Mouse (Mus musculus): ENCODE measurements around the gene Col25a1.
A peak's percentile ranks its signal among the peaks of the same experiment; 100 is the strongest.

Col25a1 gene

GRCm38 (mm10) chr3:130161323-130161917, 30.1 kb downstream of the Col25a1 start:
- DNase-seq (ENCODE audit: low spot score) = no peak

DNA sequence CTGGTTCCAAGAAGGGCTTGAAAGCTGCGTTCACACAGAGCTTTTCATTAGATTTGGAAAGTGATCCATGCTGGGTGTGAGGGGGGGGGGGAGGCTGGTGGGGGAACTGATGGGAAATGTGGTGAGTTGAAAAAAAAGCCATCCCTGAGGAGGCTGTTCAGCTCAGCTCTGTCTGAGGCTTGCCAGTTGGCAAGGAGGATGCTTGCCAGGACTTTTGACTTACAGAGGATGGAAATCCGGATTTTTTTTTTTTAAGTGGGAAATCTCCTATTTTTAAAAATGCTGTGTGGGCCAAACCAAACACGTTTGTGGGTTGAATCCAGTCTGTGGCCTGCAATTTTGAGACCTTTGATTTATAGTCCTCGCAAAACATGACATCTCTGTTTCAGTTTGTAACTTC, 35.6 kb downstream of the Col25a1 start:
- DNase-seq (ENCODE audit: low spot score) = no peak

DNA sequence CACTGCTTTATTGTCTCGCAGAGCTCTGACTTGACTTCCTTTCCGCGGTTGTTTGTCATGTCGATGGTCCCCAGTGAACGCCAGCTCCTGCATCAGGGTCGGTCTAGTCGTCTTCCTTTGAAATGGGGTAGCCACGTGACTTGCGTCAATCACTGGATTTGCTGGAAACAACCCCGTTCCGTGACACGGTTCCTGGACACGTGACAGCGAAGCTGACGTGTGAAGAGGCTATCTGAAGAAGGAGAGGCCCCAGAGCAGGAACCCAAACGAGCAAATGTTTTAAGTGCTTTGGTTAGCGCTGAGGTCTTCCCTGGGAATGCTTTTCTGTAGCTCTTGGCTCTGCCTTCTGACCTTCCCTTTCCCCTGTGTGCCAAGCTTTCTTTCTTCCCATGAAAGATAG, 41.5 kb downstream of the Col25a1 start:
- DNase-seq (ENCODE audit: low spot score) = no peak

DNA sequence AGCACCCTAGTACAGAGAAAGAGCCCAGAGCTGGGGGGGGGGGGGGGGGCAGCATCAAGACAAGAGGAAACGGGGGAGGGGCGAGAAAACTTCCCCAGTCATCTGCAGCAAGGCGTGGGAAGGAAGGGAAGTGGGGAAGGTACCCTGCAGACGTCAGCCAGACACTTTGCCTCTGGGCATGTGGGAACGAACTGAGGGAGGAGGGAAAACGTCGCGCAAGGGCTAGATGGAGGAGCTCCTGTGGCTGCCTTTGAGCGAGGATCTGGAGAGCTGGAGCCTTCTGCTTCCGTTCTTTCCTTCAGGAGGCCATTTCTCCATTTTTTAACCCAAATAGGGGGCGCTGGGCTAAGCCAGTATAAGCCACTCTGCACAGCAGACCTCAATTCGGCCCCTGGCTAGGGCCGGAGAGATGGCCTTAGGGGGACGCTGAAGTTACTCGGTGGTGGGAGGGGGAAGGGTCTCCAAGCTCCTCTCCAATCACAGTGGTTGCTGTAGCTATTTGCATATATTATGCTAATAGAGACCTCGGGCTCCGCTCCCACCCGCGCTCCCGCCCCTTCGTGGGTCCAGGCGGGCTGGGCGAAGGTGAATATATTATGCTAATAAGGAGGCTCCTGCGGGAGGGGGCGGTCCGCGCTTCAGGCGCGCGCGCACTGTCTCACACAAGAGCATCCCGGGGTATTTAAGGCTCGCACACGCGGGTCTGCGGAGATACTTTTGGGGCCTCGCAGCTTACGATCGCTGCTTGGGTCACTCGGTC, 49.1 kb downstream of the Col25a1 start:
- peak; percentile 65 for DNase-seq (ENCODE audit: low spot score)

GRCm38 (mm10) chr3:130180964-130181590, 49.8 kb downstream of the Col25a1 start:
- no peak for DNase-seq (ENCODE audit: low spot score)

- no peak for DNase-seq (ENCODE audit: low spot score)
Observed at GRCm38 (mm10) chr3:130181591-130181980, 50.3 kb downstream of the Col25a1 start.

GRCm38 (mm10) chr3:130182450-130182849, 51.1 kb downstream of the Col25a1 start:
- no peak for DNase-seq (ENCODE audit: low spot score)

GRCm38 (mm10) chr3:130185111-130185510, 53.8 kb downstream of the Col25a1 start:
- no peak for DNase-seq (ENCODE audit: low spot score)

GRCm38 (mm10) chr3:130187588-130187987, 56.3 kb downstream of the Col25a1 start:
- no peak for DNase-seq (ENCODE audit: low spot score)

DNA sequence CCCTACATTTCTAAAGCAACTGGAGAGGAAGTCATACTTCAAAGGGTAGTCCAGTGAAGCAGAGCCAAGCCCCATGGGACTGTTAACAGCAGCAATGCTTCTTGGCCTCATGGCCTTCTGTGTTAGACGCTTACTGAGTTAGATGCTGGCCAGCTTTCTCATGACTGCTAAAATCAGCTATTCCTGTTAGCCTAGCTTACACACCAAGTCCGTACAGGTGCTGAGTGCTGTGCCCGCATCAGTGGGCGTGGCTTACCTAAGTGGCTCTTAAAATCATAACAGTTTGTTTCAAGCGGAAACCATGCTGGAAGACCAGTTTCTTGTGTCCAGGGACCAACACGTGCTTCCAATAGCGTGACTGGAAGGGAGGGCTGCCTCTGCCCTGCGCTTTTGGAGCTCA, 62.1 kb downstream of the Col25a1 start:
- no peak for DNase-seq (ENCODE audit: low spot score)

DNA sequence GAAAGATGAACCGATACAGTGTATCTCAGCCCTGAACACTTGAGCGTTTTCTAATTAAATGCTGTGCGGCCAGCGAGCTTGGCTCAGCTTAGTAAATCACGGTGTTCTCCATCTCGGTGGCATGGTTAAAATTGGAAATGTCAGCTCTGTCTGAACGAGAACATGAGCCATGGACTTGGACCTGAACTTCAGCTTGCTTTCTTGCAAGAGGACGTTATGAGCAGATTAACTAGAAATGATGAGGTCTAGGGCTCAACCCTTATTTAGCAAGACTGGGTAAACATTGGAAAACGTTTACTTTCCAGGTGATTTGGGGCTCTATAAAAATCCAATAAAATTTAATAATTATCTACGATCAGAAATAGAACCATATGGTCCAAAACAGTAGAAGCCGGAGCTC, 83.3 kb downstream of the Col25a1 start:
- no peak for DNase-seq (ENCODE audit: low spot score)

DNA sequence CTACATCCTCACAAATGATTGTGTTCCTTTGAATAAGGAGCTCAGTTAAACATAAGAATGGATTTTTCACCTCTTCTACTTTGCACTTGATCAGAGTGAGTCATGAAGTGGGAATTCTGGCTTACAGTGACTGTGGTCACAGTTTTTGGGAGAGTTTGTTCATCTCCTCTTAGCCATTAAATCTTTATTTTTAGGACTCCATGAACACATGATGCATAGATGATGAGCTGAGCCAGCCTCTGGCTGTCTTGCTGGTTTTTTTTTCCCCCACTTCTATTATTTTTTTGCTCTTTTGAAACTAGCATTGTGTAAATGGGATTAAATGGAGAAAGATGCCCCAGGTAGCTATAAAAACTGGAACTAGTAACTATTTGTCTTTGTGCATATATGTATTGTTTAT, 84.8 kb downstream of the Col25a1 start:
- DNase-seq (ENCODE audit: low spot score) = no peak

DNA sequence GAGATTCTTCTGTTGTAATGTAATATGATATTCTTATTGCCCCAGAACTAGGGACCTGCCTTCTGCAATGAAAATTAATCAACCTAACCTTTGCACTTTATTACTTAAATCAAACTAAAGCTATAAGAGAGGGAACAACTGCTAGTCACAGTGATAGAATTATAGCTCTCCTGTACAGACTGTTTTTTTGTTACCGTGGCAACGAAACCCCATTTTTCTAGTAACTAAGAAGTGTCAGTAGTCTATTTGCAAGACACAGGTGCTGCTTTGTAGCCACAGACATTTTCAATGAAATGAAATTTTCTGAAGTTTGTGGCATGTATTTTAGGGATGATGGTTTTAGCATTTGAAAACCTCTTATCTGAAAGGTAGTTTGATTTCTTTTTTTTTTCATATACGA, 85.3 kb downstream of the Col25a1 start:
- no peak for DNase-seq (ENCODE audit: low spot score)

DNA sequence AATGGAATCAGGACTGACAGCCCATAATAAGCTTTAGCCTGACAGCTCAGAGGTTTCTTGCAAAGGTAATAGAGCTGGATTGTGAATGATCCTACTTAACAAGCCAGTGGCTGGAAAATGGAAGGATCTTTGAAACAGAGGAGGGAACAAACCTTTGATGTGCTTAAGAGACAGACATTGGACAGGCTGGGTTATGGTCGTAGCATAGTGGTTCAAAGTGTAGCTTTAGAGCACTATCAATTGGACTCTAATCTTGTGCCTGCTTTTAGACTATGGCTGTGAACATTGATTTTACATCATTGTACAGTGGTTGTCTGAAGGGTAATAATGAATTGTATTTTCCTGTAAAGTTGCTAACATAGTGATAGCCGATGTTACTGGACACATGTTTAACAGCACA, 86.4 kb downstream of the Col25a1 start:
- DNase-seq (ENCODE audit: low spot score) = no peak

DNA sequence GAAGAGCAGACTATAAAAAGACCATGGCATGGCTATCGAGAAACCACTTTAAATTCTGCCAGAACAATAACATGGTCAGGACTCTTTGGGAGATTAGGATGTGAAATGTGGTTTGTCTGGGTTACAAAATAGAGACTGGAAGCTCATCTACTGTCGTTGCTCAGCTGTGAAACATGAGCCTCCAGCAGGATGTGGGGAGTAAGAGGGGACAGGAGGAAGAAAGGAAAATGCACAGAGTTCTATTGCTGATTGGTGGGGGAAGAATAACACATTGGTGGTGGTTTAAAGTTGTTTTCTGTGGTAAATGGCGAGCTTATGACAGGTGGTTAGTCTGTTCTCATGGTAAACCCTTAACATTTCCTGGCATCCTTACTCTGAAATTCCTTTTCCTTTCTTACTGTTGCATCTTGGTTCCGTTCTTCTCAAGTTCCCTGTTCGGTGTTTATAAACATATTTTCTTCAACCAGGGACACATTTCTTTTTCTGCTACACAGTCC, 87.0 kb downstream of the Col25a1 start:
- no peak for DNase-seq (ENCODE audit: low spot score)

GRCm38 (mm10) chr3:130220811-130221210, 89.5 kb downstream of the Col25a1 start:
- no peak for DNase-seq (ENCODE audit: low spot score)

- no peak for DNase-seq (ENCODE audit: low spot score)
Observed at GRCm38 (mm10) chr3:130228186-130228585, 96.9 kb downstream of the Col25a1 start.

DNA sequence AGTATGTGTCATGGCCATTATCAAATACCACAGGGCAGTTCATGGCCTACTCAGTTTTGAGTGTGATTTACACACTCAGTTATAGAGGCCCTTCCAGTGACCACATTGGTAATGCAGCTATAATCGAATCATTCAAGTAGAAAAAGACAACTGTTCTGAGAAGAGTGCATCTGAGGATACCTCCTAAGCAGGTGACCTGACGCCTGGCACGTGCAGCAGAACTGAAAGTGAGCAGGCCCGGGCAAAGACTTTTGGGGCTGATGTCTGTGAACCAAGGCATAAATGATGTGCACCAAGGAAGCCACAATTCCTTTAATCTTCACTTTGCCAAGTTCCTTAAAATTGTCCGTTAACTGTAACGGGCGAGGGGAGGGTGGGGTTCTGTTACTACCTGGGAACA, 101.6 kb downstream of the Col25a1 start:
- DNase-seq (ENCODE audit: low spot score) = no peak

GRCm38 (mm10) chr3:130235233-130235632, 103.9 kb downstream of the Col25a1 start:
- DNase-seq (ENCODE audit: low spot score) = no peak

DNA sequence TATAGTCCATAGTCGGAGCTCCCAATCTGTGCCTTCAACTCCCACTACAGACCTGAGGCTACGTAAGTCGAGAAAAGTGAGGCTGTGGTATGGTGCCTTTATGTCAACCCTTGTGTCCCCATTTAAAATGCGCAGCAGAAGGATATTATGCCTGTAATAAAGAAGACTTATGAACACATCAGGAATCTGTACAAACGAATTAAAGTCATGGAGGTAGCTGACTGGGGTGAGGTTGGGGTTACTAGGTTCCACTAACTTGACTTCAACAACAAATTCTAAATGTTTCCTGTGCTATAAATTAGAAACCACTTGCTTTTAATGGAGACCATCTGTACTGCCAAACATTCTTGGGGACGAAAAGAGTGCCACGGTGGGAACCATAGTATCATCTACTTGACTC, 104.8 kb downstream of the Col25a1 start:
- DNase-seq (ENCODE audit: low spot score) = no peak

DNA sequence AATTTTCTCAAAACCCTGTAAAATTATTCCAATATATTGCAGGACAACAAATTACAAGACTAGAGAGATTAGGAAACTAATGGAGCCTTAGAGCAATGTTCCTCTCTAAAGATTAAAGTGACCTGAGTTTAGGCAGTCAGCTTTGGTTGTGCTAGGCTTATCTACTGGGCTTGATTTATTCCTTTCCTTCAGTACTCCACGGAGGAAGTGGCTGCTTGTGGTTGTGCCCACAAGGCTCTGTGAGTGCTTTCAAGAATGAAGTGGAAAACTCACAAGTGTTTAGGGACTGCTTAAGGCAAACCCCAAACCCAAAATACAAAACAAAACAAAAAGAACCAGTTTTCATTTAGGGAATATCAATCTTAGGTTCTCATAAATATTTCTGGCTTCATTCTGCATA, 106.6 kb downstream of the Col25a1 start:
- no peak for DNase-seq (ENCODE audit: low spot score)

DNA sequence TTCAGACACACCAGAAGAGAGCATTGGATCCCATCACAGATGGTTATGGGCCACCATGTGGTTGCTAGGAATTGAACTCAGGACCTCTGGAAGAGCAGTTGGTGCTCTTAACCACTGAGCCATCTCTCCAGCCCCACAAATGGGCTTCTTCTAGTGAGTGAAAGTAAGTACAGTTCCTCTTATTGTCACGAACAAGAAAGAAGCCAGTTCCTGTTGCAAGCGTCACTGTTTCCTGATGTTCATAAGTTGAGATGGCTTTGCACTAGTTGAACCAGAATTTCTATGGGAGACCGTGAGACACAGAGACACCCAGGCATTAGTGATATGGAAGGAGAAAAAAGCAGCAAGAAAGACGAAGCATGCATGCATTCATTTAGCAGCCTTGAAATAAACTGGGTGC, 110.6 kb downstream of the Col25a1 start:
- DNase-seq (ENCODE audit: low spot score) = no peak

- no peak for DNase-seq (ENCODE audit: low spot score)
Observed at GRCm38 (mm10) chr3:130242647-130243296, 111.5 kb downstream of the Col25a1 start.
